Mouse (Mus musculus): ENCODE results near the gene Znrf4.

The Znrf4 gene

GRCm38 (mm10) chr17:56512310-56512709 is at the start of gene Znrf4:
Gene Znrf4, minus strand, starts transcription at chr17:56512431.
- no peak for DNase-seq

DNA sequence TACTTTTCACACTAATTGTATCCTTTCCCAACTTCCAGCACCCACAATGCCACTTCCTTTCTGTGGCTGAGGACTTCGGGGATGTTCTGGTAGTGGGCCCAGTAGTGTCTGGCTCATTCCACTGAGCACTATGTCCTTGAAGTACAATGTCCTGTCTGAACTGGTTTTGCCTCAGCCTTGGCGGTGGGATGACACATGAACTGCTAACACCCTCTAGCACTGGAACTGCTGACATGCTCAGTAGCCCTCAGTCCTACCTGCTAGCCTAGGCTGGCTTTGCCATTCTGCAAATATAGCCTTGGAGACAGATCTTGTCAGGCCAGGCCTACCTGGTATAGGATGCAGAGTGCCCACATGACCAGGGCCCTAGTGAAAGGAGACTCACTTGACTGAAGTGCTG is 49.6 kb upstream of the Znrf4 start:
- DNase-seq, result no peak

GRCm38 (mm10) chr17:56560131-56560530 is 47.9 kb upstream of the Znrf4 start:
- DNase-seq, result no peak

GRCm38 (mm10) chr17:56559386-56559785 is 47.2 kb upstream of the Znrf4 start:
- no peak for DNase-seq

DNA sequence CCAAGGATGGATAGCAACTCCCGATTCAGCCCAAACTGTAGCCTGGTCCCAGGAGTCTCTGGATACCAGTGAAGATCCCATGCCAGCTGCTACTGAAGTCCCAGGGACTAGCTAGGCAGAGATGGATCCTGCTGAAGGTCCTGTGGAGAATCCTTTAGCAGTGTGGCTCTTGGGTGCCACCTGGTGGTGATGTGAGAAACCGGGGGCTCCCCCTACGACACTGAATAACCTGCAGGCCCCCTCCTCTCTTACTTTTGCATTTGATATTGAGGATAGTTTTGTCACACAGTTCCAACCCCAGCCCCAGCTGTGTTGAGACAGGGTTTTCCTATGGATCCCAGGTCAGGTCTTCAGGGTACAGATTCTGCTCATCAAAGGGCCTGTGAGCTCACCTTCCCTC is 46.2 kb upstream of the Znrf4 start:
- peak; percentile 76 to 82 for DNase-seq

GRCm38 (mm10) chr17:56554122-56554551 is 41.9 kb upstream of the Znrf4 start, which contains the start of gene Gm20219:
Gene Gm20219, minus strand, starts transcription at chr17:56554387.
- no peak for DNase-seq

- peak; percentile 84 to 85 for DNase-seq
Observed at GRCm38 (mm10) chr17:56552781-56553363, 40.6 kb upstream of the Znrf4 start.

DNA sequence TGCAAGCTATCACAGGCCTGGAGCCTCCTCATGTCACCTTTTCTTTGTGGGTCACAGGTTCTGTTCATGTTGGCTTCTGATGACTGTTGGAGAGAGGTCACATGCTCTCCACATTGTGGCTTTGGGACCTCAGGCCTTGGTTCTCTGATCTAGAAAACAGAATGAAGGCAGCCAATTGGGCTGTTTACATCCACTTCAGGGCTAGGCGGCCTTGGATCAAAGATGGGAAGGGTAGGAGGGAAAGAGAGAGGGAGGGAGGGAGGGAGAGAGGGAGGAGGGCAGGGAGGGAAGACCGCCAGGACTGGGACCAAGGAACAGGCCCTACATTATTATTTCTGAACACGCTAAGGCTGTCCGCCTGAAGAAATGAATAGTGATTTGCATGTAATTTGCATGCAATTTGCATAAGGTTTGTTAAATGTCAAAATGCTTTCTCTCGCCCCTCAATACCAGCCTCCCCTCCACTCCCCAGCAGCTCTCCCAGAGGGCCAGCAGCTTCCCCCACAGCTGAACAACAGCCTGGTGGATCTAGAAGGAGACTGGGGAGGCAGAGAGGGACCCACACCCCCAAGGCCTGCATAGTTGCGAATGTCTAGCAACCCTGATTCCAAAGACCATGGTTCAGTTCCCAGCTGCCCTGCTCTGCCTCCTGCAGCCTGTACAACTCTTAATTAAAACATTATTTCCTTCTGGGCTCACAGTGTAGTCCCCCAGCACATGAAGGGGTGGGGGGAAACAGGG is 39.8 kb upstream of the Znrf4 start:
- DNase-seq, result peak in 1 of 2 experiments; percentile 11

- peak; percentile 27 to 40 for DNase-seq
Observed at GRCm38 (mm10) chr17:56550784-56551475, 38.7 kb upstream of the Znrf4 start.

DNA sequence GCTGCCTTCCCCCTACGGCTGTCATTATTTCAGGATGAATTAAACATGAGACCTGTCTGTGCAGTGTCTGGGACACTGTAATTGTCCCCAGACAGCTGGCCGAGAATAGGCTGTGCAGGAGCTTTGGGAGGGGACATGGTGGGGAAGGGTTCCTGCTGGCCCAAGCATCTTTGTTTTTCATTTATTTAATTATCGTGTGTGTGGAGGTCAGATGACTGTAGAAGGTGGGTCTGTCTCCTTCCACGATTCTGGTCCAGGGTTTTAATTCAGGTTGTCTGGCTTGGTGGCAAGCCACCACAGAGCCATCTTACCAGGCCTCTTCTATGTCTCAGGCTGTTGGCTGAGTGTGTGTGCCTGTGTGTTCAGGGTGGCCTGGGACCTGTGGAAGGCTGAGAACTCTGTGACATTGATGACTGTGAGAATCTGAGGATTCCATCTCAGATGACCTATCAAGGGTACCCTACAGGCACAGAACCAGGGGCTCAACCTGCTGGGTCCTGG is 36.4 kb upstream of the Znrf4 start:
- DNase-seq, result peak; percentile 6 to 11

DNA sequence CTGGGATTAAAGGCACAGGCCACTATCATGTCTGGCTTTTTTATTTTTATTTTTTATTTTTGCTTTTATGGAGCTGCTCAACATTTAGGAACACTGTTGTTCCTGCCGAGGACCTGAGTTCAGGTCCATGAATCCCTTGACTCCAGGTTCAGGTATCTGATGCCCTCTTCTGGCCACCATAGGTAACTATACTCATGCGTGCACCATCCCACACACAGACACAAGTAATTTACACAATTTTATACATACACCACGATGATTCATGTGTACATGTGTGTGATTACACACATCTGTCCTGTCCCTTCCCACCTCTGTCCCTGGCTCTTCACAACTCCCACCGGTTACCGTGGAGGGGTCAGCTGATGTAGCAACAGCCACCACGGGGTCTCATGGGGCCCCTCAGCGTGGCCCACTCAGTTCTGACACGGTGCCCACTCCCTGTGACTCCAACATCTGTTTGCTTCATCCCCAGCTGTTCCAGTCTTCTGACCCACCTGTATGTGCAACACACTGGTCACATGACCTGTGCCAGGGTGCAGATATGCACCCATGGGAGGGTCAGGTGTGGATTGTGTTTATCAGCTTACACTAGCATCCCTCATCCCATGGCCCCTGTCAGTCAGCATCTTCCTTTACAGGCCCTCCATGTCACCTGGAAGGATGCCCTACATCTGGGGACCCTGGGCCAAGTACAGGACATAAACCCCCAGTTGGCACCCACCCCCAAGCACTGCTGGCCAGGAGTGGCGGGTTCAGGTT is 35.8 kb upstream of the Znrf4 start:
- peak; percentile 14 to 33 for DNase-seq

DNA sequence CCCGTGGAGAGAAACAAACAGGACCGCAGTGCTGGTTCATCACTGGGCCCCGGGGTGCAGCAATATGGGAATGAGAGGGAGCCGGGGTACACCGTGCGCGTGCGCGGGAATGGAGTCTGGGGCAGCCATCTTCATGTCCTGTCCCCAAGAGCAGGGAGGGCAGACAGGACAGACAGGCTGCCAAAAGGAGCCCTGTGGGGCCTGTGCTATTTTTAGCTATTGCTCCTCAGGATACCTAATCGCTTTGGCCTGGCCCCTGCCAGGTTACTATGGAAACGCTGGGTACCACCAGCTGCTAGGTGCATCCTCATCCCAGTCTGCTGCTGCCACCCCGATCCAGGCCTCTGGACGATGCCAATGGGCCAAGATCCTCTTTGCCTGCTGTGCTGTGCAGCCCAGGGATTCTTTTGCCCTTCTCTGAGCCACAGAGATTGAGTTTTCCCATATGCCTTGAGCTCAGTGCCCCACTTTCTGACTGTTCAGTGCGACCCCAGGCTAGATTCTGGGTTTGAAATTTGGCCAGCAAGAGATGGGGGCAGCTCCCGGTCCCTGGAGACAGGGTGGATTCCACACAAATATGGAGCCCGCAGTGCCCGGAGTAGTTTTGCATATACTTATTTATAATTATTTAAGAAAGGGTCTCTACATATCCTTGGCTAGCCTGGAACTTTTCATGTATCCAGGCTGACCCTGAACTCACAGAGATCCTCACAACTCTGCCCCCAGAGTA is 35.0 kb upstream of the Znrf4 start:
- peak; percentile 87 to 91 for DNase-seq

GRCm38 (mm10) chr17:56546576-56546975 is 34.3 kb upstream of the Znrf4 start:
- DNase-seq, result no peak

GRCm38 (mm10) chr17:56545945-56546344 is 33.7 kb upstream of the Znrf4 start:
- DNase-seq, result no peak

DNA sequence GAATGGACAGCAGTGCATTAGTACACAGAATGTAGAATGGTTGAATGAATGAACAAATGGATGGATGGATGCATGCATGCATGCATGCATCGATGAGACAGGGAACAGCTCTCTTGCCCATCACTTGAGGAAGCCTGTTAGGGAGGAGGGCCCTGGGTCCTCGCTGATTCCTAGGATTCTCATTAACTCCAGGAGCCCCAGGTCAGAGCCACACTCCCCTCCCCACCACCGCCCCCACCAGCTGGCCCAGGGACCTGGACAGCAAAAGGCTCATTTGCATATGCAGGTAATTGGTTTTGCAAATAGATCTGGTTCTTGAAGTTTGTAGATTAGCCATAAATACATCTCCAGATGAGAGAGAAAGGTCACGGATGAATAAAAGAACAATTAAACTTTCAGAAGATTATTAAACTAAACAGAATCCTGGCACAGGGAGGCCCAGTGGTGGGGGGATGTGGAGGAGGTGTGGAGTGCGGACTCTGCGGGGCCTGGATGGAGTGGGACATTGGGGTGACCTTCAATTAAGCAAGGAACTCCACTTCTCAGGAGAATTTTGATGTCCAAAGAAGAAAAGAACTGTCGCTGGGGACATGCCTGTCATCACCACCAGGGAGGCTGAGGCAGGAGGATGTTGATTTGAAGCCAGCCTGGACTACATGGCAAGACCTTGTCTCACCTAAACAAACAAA is 32.6 kb upstream of the Znrf4 start:
- DNase-seq, result no peak

DNA sequence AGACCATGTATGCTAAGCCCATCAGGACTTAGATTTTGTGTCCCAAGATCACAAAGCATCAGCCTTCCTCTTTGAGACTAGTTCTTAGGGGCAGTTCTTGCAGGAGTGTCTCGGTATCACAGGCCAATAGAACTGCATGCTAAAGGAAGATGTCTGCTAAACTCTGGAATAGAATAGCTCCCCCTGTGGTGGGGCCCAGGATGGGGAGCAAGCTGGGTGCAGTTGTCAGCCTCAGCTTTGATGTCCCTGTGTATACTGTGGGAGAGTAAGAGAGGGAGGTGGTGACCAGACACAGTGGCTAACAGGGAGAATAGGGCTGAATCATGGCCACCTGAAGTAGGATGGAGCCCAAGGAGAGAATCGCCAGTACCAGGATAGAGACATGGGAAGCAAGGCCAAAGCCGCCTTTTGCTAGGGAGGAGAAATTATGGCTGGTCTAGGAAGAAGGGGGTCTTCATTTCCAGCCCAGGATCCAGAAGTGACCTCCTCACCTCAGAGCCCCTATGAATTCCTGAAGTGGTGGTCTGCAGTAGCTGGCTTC is 31.5 kb upstream of the Znrf4 start:
- no peak for DNase-seq

DNA sequence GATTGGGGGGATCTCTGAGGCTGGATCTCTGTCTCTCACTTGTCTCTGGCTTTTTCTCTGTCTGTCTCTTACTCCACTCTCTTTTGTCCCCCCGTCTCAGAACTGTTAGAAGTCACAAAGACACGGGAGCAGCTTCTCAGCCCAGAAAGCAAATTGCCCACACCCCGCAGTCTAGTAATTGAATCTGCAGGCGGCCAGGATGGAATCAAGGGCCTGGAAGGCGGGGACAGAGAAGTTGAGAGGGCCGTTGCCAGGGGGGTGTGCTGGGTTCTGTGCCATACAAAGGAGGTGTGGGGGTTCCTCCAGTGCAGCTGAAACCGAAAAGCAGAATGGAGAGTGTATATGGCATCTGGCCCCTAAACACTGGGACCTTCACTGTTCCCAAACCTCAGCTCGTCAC is 30.5 kb upstream of the Znrf4 start:
- no peak for DNase-seq

DNA sequence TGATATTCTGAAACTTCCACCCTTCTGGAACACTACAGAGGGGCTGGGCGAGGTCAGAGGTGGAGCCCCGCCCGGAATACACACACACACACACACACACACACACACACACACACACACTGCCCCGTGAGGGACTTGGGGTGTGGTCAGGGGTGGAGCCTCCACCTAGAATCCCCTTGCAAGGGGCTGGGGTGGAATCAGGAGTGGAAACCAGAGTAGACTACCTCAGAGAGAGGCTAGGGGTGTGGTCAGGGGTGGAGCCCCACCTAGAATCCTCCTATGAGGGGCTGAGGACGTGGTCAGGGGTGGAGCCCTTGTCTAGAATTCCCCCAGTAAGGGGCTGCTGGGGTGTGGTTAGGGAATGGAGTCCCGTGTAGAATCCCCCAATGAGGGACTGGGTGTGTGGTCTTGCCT is 28.3 kb upstream of the Znrf4 start:
- DNase-seq, result no peak

DNA sequence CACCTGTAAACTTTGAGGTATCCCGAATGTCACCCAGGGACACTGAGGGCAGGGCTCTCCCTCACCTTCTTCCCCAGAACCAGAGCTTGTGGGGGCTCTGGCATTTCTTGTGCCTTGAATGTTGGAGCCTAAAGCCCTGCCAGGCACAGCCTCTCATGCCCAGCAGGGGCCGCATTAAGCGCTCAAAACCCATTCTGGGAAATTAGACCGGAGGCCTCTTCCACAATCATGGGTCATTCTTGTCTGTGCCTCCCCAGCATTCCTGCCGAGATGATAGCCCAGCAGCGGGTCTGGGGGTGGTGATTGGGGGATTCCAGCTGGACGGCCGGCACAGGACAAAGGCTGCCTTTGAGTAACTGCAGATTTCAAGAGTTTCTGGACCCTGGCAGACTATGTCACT is 25.7 kb upstream of the Znrf4 start:
- DNase-seq, result peak; percentile 37 to 59

GRCm38 (mm10) chr17:56536874-56537273 is 24.6 kb upstream of the Znrf4 start:
- no peak for DNase-seq

DNA sequence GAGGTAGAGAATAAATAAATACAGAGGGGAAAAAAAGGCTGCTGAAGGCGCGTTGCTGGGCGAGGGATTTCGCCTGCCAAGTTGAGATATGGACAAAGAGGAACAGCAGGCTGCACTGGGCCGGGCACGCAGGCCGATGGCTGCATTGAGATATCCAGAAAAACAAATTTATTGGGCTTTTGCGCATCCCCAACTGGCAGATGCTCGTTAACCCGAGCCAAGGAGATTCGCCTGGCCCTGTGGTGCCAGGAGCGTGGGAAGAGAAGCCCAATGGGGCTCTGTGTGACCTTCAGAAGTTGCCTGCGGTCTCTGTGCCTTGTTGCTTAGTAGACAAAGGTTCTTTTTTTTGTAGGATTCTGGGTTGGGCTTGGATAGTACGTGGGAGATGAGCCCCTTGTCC is 24.0 kb upstream of the Znrf4 start:
- peak; percentile 38 to 44 for DNase-seq

Data from cerebellum, postnatal 25 days (tissue).